Mouse (Mus musculus): ENCODE measurements at regions not wholly inside any gene's neighbourhood (a gene's known extent, or its start where the extent isn't known, plus 50 kb on each side); places are given as distances from the start of the nearest gene placed in this dataset.

DNA sequence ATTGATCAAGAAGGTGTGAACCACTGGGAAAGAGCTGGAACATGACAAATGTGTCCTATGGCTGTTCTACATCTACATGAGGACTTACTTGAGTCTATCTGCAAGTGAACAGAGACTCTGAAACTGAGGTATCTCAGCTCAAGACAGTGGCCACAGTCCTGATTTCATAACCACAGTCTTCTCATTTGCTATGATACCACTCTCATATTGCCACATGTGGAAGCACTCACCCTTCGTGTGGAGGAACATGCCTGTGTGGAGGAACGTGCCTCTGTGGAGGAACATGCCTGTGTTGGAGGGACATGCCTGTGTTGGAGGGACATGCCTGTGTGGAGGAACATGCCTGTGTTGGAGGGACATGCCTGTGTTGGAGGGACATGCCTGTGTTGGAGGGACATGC, 574.0 kb downstream of the Efna5 start:
- no peak overlapping the region for H3K4me2 ChIP-seq
- no peak for ATAC-seq (ENCODE audit: insufficient number of reproducible peaks, insufficient read depth, low FRiP score, low TSS enrichment, low read depth)
- H3K4me3 ChIP-seq: no peak overlapping the region
- 90% methylated on average over 2 of the region's 2 CpGs for WGBS
- H3K27ac ChIP-seq: no peak overlapping the region
- H3K36me3 ChIP-seq: no peaks in the 10 kb centered on the region
- no peaks in the 10 kb centered on the region for H3K4me1 ChIP-seq
- H3K9me3 ChIP-seq: no peaks in the 10 kb centered on the region
- H3K9ac ChIP-seq: no peak overlapping the region
- H3K27me3 ChIP-seq: no peaks in the 10 kb centered on the region

DNA sequence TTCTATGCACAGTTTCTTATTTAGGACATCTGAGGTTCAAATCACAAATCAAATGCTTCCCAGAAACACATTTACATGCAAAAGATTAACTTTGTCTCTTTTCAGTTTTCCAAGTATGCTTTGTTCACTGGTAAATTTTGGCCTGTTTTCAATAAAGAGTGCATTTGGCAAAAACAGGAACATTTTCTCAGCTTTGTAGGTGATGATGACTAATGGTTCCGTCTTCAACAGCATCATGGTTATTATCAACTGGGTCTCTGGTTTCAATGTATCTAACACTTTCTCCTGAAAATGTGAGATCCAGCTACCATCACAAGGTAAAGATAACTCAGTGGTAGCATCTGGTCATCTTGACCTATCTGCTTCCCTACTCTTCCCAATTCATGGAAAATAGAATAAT, 574.6 kb downstream of the Efna5 start:
- H3K36me3 ChIP-seq: no peaks in the 10 kb centered on the region
- ATAC-seq (ENCODE audit: insufficient number of reproducible peaks, insufficient read depth, low FRiP score, low TSS enrichment, low read depth): no peak
- WGBS: 78% methylated on average over 1 of the region's 1 CpGs
- H3K4me2 ChIP-seq: no peak overlapping the region
- no peak overlapping the region for H3K9ac ChIP-seq
- no peaks in the 10 kb centered on the region for H3K9me3 ChIP-seq
- no peak overlapping the region for H3K4me3 ChIP-seq
- no peak overlapping the region for H3K27ac ChIP-seq
- H3K4me1 ChIP-seq: no peaks in the 10 kb centered on the region
- H3K27me3 ChIP-seq: no peaks in the 10 kb centered on the region

DNA sequence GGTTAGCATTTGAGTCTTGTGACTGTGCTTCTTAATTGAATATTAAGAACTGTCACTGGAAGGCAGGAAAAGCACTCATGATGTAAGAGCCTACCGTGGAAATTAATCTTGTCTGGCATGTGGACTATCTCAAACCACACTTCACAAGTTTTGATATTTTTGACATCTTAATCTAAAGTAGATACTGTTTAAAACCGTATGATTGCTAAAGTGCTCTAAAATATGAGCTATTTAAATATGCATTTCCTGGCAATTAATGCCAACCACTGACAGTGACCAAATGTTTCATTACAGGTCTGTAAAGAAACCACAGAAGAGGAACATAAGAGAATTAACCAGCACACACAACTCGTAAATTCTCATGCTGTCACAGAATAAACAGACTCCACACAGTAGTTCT, 576.0 kb downstream of the Efna5 start:
- H3K4me1 ChIP-seq: no peaks in the 10 kb centered on the region
- no peak for ATAC-seq (ENCODE audit: insufficient number of reproducible peaks, insufficient read depth, low FRiP score, low TSS enrichment, low read depth)
- WGBS: 65% methylated on average over 3 of the region's 3 CpGs

DNA sequence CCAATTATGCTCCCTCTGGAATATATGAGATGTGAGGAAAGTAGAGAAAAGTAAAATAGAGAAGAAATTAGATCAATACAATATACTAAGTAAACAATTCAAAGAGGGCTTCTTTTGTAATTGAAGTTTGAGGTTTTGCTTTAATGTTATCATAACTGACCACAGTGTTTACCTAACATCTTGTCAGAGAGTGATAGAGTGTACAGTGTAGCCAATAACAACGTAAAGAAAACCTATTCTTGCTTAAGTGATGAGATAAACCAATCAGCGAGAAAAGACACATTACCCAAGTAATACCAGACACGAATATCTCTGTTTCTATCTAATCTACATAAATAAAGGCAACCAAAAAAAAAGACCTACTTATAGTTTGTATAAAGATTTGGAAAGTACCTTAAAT, 577.0 kb downstream of the Efna5 start:
- ATAC-seq (ENCODE audit: insufficient number of reproducible peaks, insufficient read depth, low FRiP score, low TSS enrichment, low read depth): no peak
- 72% methylated on average over 3 of the region's 3 CpGs for WGBS
- Histone ChIP-seq H3K4me3 (no peak overlapping the region), H3K4me2 (no peak overlapping the region), H3K9ac (no peak overlapping the region), H3K9me3 (no peaks in the 10 kb centered on the region), H3K27ac (no peak overlapping the region), H3K36me3 (no peaks in the 10 kb centered on the region), H3K27me3 (no peaks in the 10 kb centered on the region), H3K4me1 (no peaks in the 10 kb centered on the region)

More for the DNA sequence above, 576.0 kb downstream of the Efna5 start:
- H3K9ac ChIP-seq: no peak overlapping the region
- no peak overlapping the region for H3K4me3 ChIP-seq
- no peaks in the 10 kb centered on the region for H3K36me3 ChIP-seq
- H3K9me3 ChIP-seq: no peaks in the 10 kb centered on the region
- no peak overlapping the region for H3K4me2 ChIP-seq
- no peaks in the 10 kb centered on the region for H3K27me3 ChIP-seq
- no peak overlapping the region for H3K27ac ChIP-seq

DNA sequence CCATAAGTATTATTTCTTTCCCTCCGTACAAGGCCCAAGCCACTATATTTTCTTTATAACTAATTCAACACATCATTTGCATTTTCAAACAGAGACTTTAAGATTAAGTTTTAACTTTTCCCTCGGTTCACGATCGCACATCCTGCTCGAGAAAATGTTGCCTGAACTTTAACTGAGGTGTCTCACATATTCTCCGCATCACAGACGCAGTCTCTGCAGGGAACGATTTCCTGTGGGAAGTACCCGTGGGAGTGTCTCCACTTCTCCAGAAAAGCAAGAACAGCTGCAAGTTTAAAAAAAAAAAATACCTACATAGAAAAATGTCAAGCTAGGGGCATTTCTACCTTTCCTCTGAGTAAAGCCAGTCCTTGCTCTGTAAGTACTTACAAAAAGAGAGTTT, 581.2 kb downstream of the Efna5 start:
- Histone ChIP-seq H3K27me3 (no peaks in the 10 kb centered on the region), H3K9ac (no peak overlapping the region), H3K4me3 (no peak overlapping the region), H3K27ac (no peak overlapping the region), H3K36me3 (no peaks in the 10 kb centered on the region), H3K4me1 (no peaks in the 10 kb centered on the region), H3K4me2 (no peak overlapping the region), H3K9me3 (no peaks in the 10 kb centered on the region)
- 40% methylated on average over 9 of the region's 9 CpGs for WGBS
- ATAC-seq (ENCODE audit: insufficient number of reproducible peaks, insufficient read depth, low FRiP score, low TSS enrichment, low read depth): no peak

DNA sequence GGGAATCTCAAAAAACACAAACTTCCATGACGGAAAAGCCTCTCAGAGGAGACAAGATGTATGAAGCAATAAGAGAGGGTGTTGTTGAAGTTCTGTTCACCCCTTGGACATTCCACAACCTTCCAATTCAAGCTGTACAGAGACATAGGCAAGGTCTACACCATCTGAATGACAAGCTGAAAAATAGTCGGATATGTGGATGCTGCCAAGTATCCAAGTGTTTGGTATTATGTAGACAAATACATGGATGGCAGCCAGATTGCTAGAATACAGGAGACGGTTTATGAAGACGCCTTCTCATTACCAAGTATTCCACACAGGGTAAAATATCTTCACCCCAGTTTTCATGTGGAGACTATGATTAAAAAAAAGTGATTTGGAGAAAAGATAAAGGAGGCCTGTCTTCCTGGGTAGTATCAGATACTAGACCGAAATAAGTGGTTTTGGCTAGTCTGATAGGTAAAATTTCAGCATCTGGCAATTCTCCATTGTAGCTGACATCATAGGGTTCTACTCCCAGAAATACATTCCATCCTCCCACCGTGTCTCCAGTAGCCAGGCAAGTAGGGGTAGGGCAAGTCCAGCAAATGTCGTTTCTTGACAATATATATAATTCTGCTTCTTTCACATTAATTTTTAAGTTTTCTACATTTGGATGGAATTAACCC, 583.6 kb downstream of the Efna5 start:
- no peaks in the 10 kb centered on the region for H3K4me1 ChIP-seq
- H3K4me2 ChIP-seq: no peak overlapping the region
- no peak for ATAC-seq (ENCODE audit: insufficient number of reproducible peaks, insufficient read depth, low FRiP score, low TSS enrichment, low read depth)
- no peak overlapping the region for H3K27ac ChIP-seq
- no peaks in the 10 kb centered on the region for H3K27me3 ChIP-seq
- H3K36me3 ChIP-seq: no peaks in the 10 kb centered on the region
- no peak overlapping the region for H3K9ac ChIP-seq
- WGBS: 63% methylated on average over 7 of the region's 7 CpGs
- no peak overlapping the region for H3K4me3 ChIP-seq
- H3K9me3 ChIP-seq: no peaks in the 10 kb centered on the region

DNA sequence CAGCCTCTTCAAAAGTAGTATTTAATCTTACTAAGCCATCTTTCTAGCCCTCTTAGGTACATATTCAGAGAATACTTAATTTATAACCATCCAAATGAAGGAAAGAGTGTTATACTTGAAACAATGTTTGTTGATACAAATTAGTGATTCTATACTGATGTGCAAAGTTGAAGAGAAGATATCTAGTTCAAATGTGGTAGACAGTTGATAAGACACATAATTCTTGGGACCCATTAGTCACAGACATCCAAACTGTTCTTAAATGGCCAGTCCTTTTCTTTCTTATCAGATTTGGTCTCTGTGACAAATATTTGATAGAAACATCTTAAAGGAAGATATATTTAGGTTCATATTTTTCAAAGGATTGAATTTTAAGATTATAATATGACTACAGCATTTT, 585.7 kb downstream of the Efna5 start:
- Histone ChIP-seq H3K36me3 (no peaks in the 10 kb centered on the region), H3K4me2 (no peak overlapping the region), H3K27me3 (no peaks in the 10 kb centered on the region), H3K4me1 (no peaks in the 10 kb centered on the region), H3K9ac (no peak overlapping the region), H3K4me3 (no peak overlapping the region), H3K27ac (no peak overlapping the region), H3K9me3 (no peaks in the 10 kb centered on the region)
- no peak for ATAC-seq (ENCODE audit: insufficient number of reproducible peaks, insufficient read depth, low FRiP score, low TSS enrichment, low read depth)

DNA sequence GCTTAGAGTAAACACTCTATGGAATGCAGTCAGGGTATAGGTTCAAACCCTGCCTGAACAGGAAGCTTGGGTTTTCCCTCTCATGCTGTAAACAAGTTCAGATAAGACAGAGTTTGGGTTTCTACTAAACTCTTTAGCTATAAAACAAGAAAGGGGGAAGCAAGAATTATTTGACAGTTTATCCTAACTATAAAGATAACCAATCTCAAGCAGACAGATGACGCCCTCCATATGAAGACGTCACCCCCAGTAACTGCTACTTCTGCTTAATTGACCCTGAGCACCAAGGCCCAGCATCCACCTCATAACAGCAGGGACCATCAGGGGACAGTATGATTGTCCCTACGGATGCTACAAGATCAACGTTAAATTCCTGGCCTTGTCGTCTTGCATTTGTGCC, 588.4 kb downstream of the Efna5 start:
- Histone ChIP-seq H3K4me3 (no peak overlapping the region), H3K36me3 (no peaks in the 10 kb centered on the region), H3K27me3 (no peaks in the 10 kb centered on the region), H3K4me2 (no peak overlapping the region), H3K27ac (no peak overlapping the region), H3K9ac (no peak overlapping the region), H3K9me3 (no peaks in the 10 kb centered on the region), H3K4me1 (no peaks in the 10 kb centered on the region)
- no peak for ATAC-seq (ENCODE audit: insufficient number of reproducible peaks, insufficient read depth, low FRiP score, low TSS enrichment, low read depth)
- WGBS: 84% methylated on average over 5 of the region's 5 CpGs

DNA sequence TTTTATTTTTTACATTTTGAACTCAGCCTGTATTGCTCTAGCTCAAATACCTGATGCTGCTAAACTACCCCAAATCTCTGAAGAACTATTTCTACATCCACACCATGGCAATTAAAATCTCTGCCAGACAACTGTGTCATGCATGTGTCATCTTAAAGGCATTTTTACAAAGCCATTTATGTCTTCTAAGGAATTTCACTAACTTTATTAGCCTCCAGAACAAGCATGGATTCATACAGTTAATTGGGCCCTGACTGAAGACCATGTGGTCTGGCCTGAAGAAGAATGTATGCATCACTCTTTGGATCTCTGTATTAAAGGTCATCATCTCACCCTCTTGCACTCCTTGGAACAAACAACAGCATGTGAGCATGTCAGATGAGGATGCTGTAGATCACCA, 593.5 kb downstream of the Efna5 start:
- ATAC-seq (ENCODE audit: insufficient number of reproducible peaks, insufficient read depth, low FRiP score, low TSS enrichment, low read depth): no peak
- H3K4me1 ChIP-seq: no peaks in the 10 kb centered on the region
- no peak overlapping the region for H3K27ac ChIP-seq
- H3K4me3 ChIP-seq: no peak overlapping the region
- H3K27me3 ChIP-seq: no peaks in the 10 kb centered on the region
- no peaks in the 10 kb centered on the region for H3K36me3 ChIP-seq
- no peak overlapping the region for H3K9ac ChIP-seq
- H3K9me3 ChIP-seq: no peaks in the 10 kb centered on the region
- H3K4me2 ChIP-seq: no peak overlapping the region

DNA sequence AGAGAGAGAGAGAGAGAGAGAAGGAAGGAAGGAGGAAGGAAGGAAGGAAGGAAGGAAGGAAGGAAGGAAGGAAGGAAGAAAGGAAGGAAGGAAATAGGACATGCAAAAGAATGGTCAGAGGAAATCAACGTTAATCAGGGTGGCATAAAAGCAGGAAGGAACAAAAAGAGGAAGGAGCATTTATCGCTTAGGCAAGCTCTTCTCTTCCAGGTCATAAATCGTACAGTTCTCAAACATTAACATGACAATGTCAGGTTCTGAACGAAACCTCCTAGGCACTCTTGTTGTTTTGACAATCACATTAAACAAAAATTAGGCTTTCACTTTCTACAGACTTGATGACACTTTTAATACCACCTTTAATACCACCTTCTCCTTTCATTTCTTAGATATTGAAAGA, 594.0 kb downstream of the Efna5 start:
- 71% methylated on average over 4 of the region's 4 CpGs for WGBS
- no peaks in the 10 kb centered on the region for H3K4me1 ChIP-seq
- no peaks in the 10 kb centered on the region for H3K27me3 ChIP-seq
- no peak overlapping the region for H3K27ac ChIP-seq
- H3K4me2 ChIP-seq: no peak overlapping the region
- H3K36me3 ChIP-seq: no peaks in the 10 kb centered on the region
- ATAC-seq (ENCODE audit: insufficient number of reproducible peaks, insufficient read depth, low FRiP score, low TSS enrichment, low read depth): no peak
- H3K9me3 ChIP-seq: no peaks in the 10 kb centered on the region
- H3K9ac ChIP-seq: no peak overlapping the region
- no peak overlapping the region for H3K4me3 ChIP-seq

DNA sequence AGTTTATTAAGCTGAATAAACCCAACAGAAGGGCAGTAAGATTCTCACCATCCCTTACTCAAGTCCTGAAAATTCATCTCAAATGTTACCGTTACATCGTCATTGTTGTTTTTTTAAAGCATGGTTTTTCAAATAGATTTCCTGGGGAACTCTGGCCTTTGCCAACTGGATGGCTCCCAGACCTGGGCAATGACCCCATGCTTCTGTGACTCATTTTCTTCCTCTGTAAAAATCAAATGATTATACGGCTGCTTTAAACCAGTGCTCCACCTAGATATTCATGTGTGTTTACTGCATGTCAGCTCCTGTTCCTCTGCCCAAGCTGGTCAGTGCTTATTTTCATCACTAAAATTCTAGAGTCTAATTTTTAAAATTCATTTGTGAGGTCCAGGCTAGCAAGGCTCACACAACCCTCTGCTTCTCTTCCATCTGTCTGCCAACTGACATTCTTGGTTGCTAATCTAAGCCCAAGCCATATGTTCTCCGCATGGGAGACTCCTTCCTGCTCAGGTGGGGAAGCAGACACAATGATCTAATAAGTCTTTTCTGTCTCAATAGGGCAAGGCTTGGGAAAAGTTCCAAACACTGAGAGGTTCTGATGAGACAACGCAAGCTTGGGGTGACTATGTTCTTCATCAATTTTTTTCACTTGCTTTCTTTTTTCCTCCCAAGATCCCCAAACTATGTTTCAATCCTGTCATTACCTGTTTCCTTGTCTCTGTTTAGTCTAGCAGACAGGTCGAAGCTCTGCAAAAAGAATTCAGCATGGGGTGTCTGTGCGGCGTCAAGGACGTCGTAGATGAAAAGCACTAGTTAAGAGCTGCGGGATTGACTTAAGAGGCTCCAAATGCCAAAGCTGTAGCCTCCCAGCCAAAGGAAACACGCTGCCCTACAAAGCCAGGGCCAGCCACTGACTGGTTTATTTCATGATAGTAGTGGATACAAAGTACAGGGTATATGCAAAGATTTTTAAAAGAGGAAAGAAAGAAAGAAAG, 594.7 kb downstream of the Efna5 start:
- H3K27ac ChIP-seq: no peak overlapping the region
- 71% methylated on average over 12 of the region's 12 CpGs for WGBS
- H3K36me3 ChIP-seq: no peaks in the 10 kb centered on the region
- no peaks in the 10 kb centered on the region for H3K4me1 ChIP-seq
- H3K4me3 ChIP-seq: no peak overlapping the region
- no peak for ATAC-seq (ENCODE audit: insufficient number of reproducible peaks, insufficient read depth, low FRiP score, low TSS enrichment, low read depth)
- no peak overlapping the region for H3K9ac ChIP-seq
- no peaks in the 10 kb centered on the region for H3K9me3 ChIP-seq
- no peak overlapping the region for H3K4me2 ChIP-seq
- H3K27me3 ChIP-seq: no peaks in the 10 kb centered on the region

DNA sequence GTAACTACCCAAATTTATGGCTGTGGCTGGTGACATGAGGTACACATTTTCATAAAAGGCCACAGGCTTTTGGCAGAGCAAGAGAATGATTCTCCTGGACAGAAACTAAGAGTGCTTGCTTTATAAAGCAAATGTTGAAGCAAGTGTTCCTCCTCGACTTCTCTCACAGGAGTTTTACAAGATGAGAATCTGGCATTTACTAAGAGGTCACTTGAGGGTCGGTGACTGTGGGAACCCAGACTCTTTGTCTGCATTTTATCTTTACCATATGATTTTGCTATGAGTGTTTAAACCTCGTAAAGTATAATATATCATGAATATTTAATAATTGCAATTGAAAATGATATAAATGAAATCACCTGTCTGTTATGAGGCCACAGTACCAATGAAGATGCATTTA, 600.9 kb downstream of the Efna5 start:
- 19% methylated on average over 3 of the region's 3 CpGs for WGBS
- no peak overlapping the region for H3K4me3 ChIP-seq
- ATAC-seq (ENCODE audit: insufficient number of reproducible peaks, insufficient read depth, low FRiP score, low TSS enrichment, low read depth): no peak
- no peak overlapping the region for H3K27ac ChIP-seq
- no peak overlapping the region for H3K9ac ChIP-seq
- H3K27me3 ChIP-seq: no peaks in the 10 kb centered on the region
- H3K36me3 ChIP-seq: no peaks in the 10 kb centered on the region
- H3K4me2 ChIP-seq: no peak overlapping the region
- peaks cover 19% of the 10 kb centered on the region for H3K4me1 ChIP-seq
- H3K9me3 ChIP-seq: no peaks in the 10 kb centered on the region

Measured in embryonic facial prominence, embryonic 13.5 days (tissue).